8 mouse cellular contexts compared by ENCODE assay signal in the genomic region with DNA sequence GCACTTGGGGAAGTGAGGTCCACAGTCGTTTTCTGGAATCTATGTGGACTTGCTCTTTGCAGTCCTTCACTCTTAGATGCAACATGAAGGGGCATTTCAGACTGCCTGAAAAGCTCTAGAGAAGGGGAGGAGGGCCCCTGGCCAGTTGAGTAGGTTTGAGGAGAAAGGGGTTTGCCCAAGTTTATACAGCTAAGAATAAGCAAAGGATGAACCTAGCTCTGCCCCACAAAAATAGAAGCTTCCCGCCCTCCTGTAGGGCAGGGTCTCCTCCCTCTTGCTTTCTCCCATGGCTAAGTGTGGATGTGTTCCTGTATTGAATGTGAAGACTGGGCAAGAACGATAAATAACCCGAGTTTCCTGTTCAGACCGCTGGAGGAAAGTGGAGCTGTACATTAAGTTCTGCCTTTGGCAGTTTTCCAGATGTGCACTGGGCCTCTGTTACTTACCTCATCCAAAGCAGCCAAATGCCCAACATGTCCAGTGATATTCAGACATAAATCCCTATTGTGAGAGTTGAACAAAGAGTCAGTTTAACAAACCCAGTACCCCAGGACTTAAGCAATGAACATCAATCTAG. TPM values are rescaled to one million over a fixed set of nuclear protein-coding genes. Genes with fewer than 3 reads are reported as not detected.
DNase-seq lines count a peak whose midpoint lies in the region; ATAC-seq and TF ChIP-seq lines count a peak whose summit lies in the region.

No protein-coding gene starts in this region.

- no peaks in the 10 kb centered on the region for H3K36me3 ChIP-seq in forebrain, postnatal 0 days (ENCODE audit: insufficient read depth)
- no peaks in the 10 kb centered on the region for H3K36me3 ChIP-seq in midbrain, embryonic 13.5 days

- TF ChIP-seq CTCF in forebrain, postnatal 0 days (IDR thresholded peaks at IDR 0.05; ENCODE audit: low read depth), result 0 out of 2 replicates have a peak, but pooled peaks have one; percentile 1

- peak overlapping the region; percentile 68 for H3K4me3 ChIP-seq in forebrain, postnatal 0 days (ENCODE audit: low read depth, low read length)
- H3K4me3 ChIP-seq in midbrain, embryonic 13.5 days (replicated peaks), result peak overlapping the region; percentile 70

- WGBS in forebrain, postnatal 0 days, result 11% methylated on average over 5 of the region's 5 CpGs
- 9% methylated on average over 5 of the region's 5 CpGs for WGBS in midbrain, embryonic 13.5 days

- 0 out of 2 replicates have a peak overlapping the region, but pooled peaks have one; percentile 35 for H3K27ac ChIP-seq in forebrain, postnatal 0 days (ENCODE audit: low read depth, low read length)
- H3K27ac ChIP-seq in midbrain, embryonic 13.5 days, result no peak overlapping the region; the same call in 1 of the 2 replicates

- H3K27me3 ChIP-seq in forebrain, postnatal 0 days (ENCODE audit: insufficient read depth, low read length), result no peaks in the 10 kb centered on the region
- H3K27me3 ChIP-seq in midbrain, embryonic 13.5 days, result peaks cover 29% of the 10 kb centered on the region

- H3K4me1 ChIP-seq in forebrain, postnatal 0 days (ENCODE audit: insufficient read depth), result 0 out of 2 replicates have a peak, but pooled peaks cover 4% of the 10 kb centered on the region
- H3K4me1 ChIP-seq in midbrain, embryonic 13.5 days (replicated peaks), result peaks cover 9% of the 10 kb centered on the region

- no peaks in the 10 kb centered on the region for H3K9me3 ChIP-seq in forebrain, postnatal 0 days (ENCODE audit: low read length)
- no peaks in the 10 kb centered on the region for H3K9me3 ChIP-seq in midbrain, embryonic 13.5 days

- H3K9ac ChIP-seq in forebrain, postnatal 0 days, result peak overlapping the region; percentile 65
- peak overlapping the region; percentile 77 for H3K9ac ChIP-seq in midbrain, embryonic 13.5 days (replicated peaks)

- ATAC-seq in forebrain, postnatal 0 days, result no peak
- peak; percentile 14; the same call in 1 of the 2 replicates for ATAC-seq in midbrain, embryonic 13.5 days

- H3K4me2 ChIP-seq in forebrain, postnatal 0 days (ENCODE audit: low read depth), result peak overlapping the region; percentile 89
- H3K4me2 ChIP-seq in midbrain, embryonic 13.5 days (replicated peaks), result peak overlapping the region; percentile 88

- peak; percentile 5 for DNase-seq in ovary, postnatal 10 days (ENCODE audit: low spot score)
- no peak for DNase-seq in ovary, postnatal 36 days (ENCODE audit: low spot score)
- no peak for DNase-seq in forebrain, postnatal 0 days
- DNase-seq in kidney, adult 9 months, result peak; percentile 55
- no peak for DNase-seq in left cerebral cortex, adult 9 months (ENCODE audit: low spot score in 2 of 2)
- DNase-seq in right cerebral cortex, postnatal 4 days, result no peak
- DNase-seq in urinary bladder, postnatal 36 days (ENCODE audit: low spot score in 2 of 2), result no peak

RNA-seq across cellular contexts. Expression of a gene that starts 0.5 kb away (rescaled TPM):
- 0.62 and 1.4 TPM in 2 replicates for total RNA-seq in forebrain, postnatal 0 days (2014; rRNA removed)
- polyA plus RNA-seq in forebrain, postnatal 0 days (2015; fragmentation: Nextera tagmentation; extraction: Ambion mirVana), result 0.20 and 0.35 TPM in 2 replicates
- 0.13 and 0.36 TPM in 2 replicates for polyA plus RNA-seq in midbrain, embryonic 13.5 days (2015; fragmentation: Nextera tagmentation; extraction: Ambion mirVana)

Comparison
In these comparisons a context has a peak if more than half of its experiments do, and no peak if none do; other contexts are left out.
1. DNase-seq: peak in ovary, postnatal 10 days (single experiment) and kidney, adult 9 months (single experiment); none in ovary, postnatal 36 days (single experiment), forebrain, postnatal 0 days (single experiment), left cerebral cortex, adult 9 months (0 of 2), right cerebral cortex, postnatal 4 days (single experiment) and urinary bladder, postnatal 36 days (0 of 2).